Mouse (Mus musculus) yolk sac, embryonic 10.5 days (tissue): ENCODE measurements around the gene Zan.
A peak's percentile ranks its signal among the peaks of the same experiment; 100 is the strongest.

ENCODE experiments used
- DNase-seq: peaks from one replicate; pipeline ENCODE4 v3.0.0-alpha.2; 2017; ENCODE audit warnings: low spot score

The Zan gene

GRCm38 (mm10) chr5:137419105-137419504 lies 57.8 kb downstream of the Zan start:
- no peak for DNase-seq

GRCm38 (mm10) chr5:137414253-137414652 lies 62.6 kb downstream of the Zan start:
- DNase-seq, result no peak

GRCm38 (mm10) chr5:137411235-137411634 lies 65.6 kb downstream of the Zan start:
- DNase-seq, result no peak

- no peak for DNase-seq
These were observed 66.3 kb downstream of the Zan start for GRCm38 (mm10) chr5:137410549-137410948.

GRCm38 (mm10) chr5:137410066-137410465 lies 66.8 kb downstream of the Zan start:
- DNase-seq, result no peak

GRCm38 (mm10) chr5:137409451-137409850 lies 67.4 kb downstream of the Zan start:
- DNase-seq, result no peak

- no peak for DNase-seq
These were observed 72.8 kb downstream of the Zan start for GRCm38 (mm10) chr5:137404081-137404480.

GRCm38 (mm10) chr5:137394456-137394855 lies 82.4 kb downstream of the Zan start:
- DNase-seq, result no peak

- no peak for DNase-seq
These were observed 85.2 kb downstream of the Zan start for GRCm38 (mm10) chr5:137391641-137392040.

- no peak for DNase-seq
These were observed 90.2 kb downstream of the Zan start for GRCm38 (mm10) chr5:137386712-137387111.

GRCm38 (mm10) chr5:137383441-137383840 lies 93.4 kb downstream of the Zan start:
- no peak for DNase-seq

- no peak for DNase-seq
These were observed 95.7 kb downstream of the Zan start for GRCm38 (mm10) chr5:137381152-137381551.

- no peak for DNase-seq
These were observed 99.3 kb downstream of the Zan start for GRCm38 (mm10) chr5:137377603-137378002.

GRCm38 (mm10) chr5:137377176-137377575 lies 99.7 kb downstream of the Zan start:
- no peak for DNase-seq

- DNase-seq, result peak; percentile 21
These were observed 100.1 kb downstream of the Zan start for GRCm38 (mm10) chr5:137376722-137377121.

GRCm38 (mm10) chr5:137376198-137376597 lies 100.7 kb downstream of the Zan start:
- peak; percentile 36 for DNase-seq

GRCm38 (mm10) chr5:137375627-137376026 lies 101.2 kb downstream of the Zan start:
- no peak for DNase-seq

GRCm38 (mm10) chr5:137374521-137375080 lies 102.3 kb downstream of the Zan start:
- DNase-seq, result no peak

GRCm38 (mm10) chr5:137373371-137373950 lies 103.4 kb downstream of the Zan start:
- no peak for DNase-seq

- DNase-seq, result no peak
These were observed 107.2 kb downstream of the Zan start for GRCm38 (mm10) chr5:137369665-137370064.

- no peak for DNase-seq
These were observed 118.5 kb downstream of the Zan start for GRCm38 (mm10) chr5:137358382-137358781.

GRCm38 (mm10) chr5:137354091-137354490 lies 122.8 kb downstream of the Zan start:
- DNase-seq, result no peak

- DNase-seq, result no peak
These were observed 124.6 kb downstream of the Zan start for GRCm38 (mm10) chr5:137352011-137352975.
